16 mouse cellular contexts compared by ENCODE assay signal in genomic region chr3:101690779-101691178, GRCm38 (mm10).
"Had no signal": no experiment of that assay in that cellular context is flagged by ENCODE, and none has a peak within 500 bp of the region (broad histone marks: within the 10 kb centered on the region; RNA-seq: fewer than 3 reads in every experiment).

No protein-coding gene starts in this region.

- ATAC-seq: lung, postnatal 0 days; midbrain, embryonic 13.5 days; midbrain, embryonic 15.5 days had no signal

- H3K4me3 ChIP-seq: lung, embryonic 15.5 days; megakaryocyte, embryonic 14.5 days; midbrain, embryonic 13.5 days; midbrain, embryonic 15.5 days; neural tube, embryonic 12.5 days; stomach, embryonic 15.5 days had no signal

- H3K27me3 ChIP-seq: lung, embryonic 15.5 days; midbrain, embryonic 13.5 days; midbrain, embryonic 15.5 days; neural tube, embryonic 12.5 days; stomach, embryonic 15.5 days had no signal

- H3K27ac ChIP-seq: lung, embryonic 15.5 days; macrophage; midbrain, embryonic 13.5 days; midbrain, embryonic 15.5 days; neural tube, embryonic 12.5 days; stomach, embryonic 15.5 days; stomach, postnatal 0 days had no signal

- DNase-seq: lung, adult 2 months; lung, postnatal 14 days; lung, postnatal 36 days; right cerebral cortex, postnatal 14 days; thymus, adult 2 months; thymus, postnatal 25 days; thymus, postnatal 4 days had no signal

- H3K4me1 ChIP-seq: lung, embryonic 15.5 days; midbrain, embryonic 13.5 days; midbrain, embryonic 15.5 days; neural tube, embryonic 12.5 days; stomach, embryonic 15.5 days had no signal
